Mouse (Mus musculus) heart, postnatal 0 days (tissue): ENCODE measurements around the gene Ogn. TPM values are rescaled to one million over a fixed set of nuclear protein-coding genes. Genes with fewer than 3 reads are reported as not detected.

Experiments used
- ATAC-seq: fragments of 200-750 bp; cut with Nextera tagmentation; 2 replicates; pipeline ENCODE4 v1.8.0; 2017; ENCODE audit warnings: low read depth, moderate number of reproducible peaks, moderate library complexity; ENCODE audit not compliant: insufficient read depth
- DNase-seq: peaks from one replicate; pipeline ENCODE4 v3.0.0-alpha.2; 2016; ENCODE audit warnings: low spot score
- H3K27ac ChIP-seq: fragments of 300-500 bp; sonication (generic); 2 replicates; pipeline ENCODE4 v1.5.1; 2014; ENCODE audit warnings: low read depth, mild to moderate bottlenecking
- H3K27me3 ChIP-seq: fragments of 300-500 bp; sonication (generic); 2 replicates; pipeline ENCODE4 v1.6.1; 2014; ENCODE audit warnings: low read length, mixed read lengths; ENCODE audit not compliant: control insufficient read depth, insufficient read depth
- H3K36me3 ChIP-seq: fragments of 300-500 bp; sonication (generic); replicated peaks from 2 replicates; pipeline ENCODE4 v1.6.1; 2014; ENCODE audit warnings: low read length, mixed read lengths; ENCODE audit not compliant: control insufficient read depth, insufficient read depth
- H3K4me1 ChIP-seq: fragments of 300-500 bp; sonication (generic); 2 replicates; pipeline ENCODE4 v1.6.1; 2014; ENCODE audit warnings: antibody characterized with exemption; ENCODE audit not compliant: control insufficient read depth, insufficient read depth
- H3K4me2 ChIP-seq: fragments of 300-500 bp; sonication (generic); 2 replicates; pipeline ENCODE4 v1.6.1; 2014; ENCODE audit warnings: low read depth, mild to moderate bottlenecking, low read length, moderate library complexity
- H3K4me3 ChIP-seq: fragments of 300-500 bp; sonication (generic); 2 replicates; pipeline ENCODE4 v1.5.1; 2014; ENCODE audit warnings: low read depth, low read length
- H3K9ac ChIP-seq: fragments of 300-500 bp; sonication (generic); replicated peaks from 2 replicates; pipeline ENCODE4 v1.6.1; 2014; ENCODE audit warnings: low read depth, low read length, mixed read lengths
- H3K9me3 ChIP-seq: fragments of 300-500 bp; sonication (generic); replicated peaks from 2 replicates; pipeline ENCODE4 v1.6.1; 2016; ENCODE audit warnings: low read length; ENCODE audit not compliant: control insufficient read depth
- CTCF ChIP-seq: IDR thresholded peaks from 2 replicates; pipeline ENCODE4 v1.5.1; 2016; ENCODE audit warnings: antibody characterized with exemption, control low read depth, low read depth
- EP300 ChIP-seq: IDR thresholded peaks from 2 replicates; pipeline ENCODE4 v1.6.1; 2016; ENCODE audit warnings: antibody characterized with exemption, low read depth
- WGBS: fragments of 180-500 bp; shearing (Covaris S2); extraction: QIAGEN DNeasy Blood & Tissue Kit; methylation state at CpG from one replicate; pipeline ENCODE4 v1.1.7; 2014; 5-methylcytosine and 5-hydroxymethylcytosine counted together
- polyA plus RNA-seq: library from polyadenylated mRNA; unstranded; fragments of >200 nt; fragmentation: Nextera tagmentation; extraction: Ambion mirVana; gene quantifications from 2 replicates; pipeline ENCODE4 v1.2.1, GENCODE M21; 2015
- total RNA-seq: library from RNA; depleted of rRNA; stranded (reverse); fragments of >200 nt; gene quantifications from 2 replicates; pipeline ENCODE4 v1.2.3, GENCODE M21; 2014; ENCODE audit warnings: low replicate concordance

Ogn gene
- total and polyA plus RNA-seq, 2 experiments from 2014 or later: 60.5 to 71.8 TPM

DNA sequence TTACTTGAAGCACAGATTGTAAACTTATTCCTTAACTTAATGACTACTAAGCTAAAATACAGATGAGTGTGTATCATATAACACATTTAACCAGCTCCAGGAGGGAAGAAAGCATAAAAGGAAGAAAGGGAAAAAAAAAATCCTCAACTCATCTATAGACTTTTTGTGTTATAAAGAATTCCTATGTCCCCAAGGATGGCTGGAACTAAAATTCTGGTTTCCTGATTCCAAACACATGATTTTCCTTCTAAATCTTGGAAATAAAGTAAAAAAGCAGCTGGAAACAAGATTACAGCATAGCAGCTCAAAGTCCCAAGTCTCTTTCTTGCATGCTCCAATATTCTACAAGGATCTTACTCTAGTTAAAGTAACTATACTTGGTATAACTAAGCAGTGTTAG is 4.2 kb upstream of the Ogn start:
- Histone ChIP-seq H3K4me1 (no peaks in the 10 kb centered on the region), H3K27ac (no peak overlapping the region), H3K4me3 (no peak overlapping the region), H3K9me3 (no peaks in the 10 kb centered on the region), H3K36me3 (no peaks in the 10 kb centered on the region), H3K4me2 (no peak overlapping the region), H3K27me3 (no peaks in the 10 kb centered on the region), H3K9ac (no peak overlapping the region)
- DNase-seq (no peak), ATAC-seq (no peak)
- TF ChIP-seq EP300: no peak
- TF ChIP-seq CTCF: no peak

DNA sequence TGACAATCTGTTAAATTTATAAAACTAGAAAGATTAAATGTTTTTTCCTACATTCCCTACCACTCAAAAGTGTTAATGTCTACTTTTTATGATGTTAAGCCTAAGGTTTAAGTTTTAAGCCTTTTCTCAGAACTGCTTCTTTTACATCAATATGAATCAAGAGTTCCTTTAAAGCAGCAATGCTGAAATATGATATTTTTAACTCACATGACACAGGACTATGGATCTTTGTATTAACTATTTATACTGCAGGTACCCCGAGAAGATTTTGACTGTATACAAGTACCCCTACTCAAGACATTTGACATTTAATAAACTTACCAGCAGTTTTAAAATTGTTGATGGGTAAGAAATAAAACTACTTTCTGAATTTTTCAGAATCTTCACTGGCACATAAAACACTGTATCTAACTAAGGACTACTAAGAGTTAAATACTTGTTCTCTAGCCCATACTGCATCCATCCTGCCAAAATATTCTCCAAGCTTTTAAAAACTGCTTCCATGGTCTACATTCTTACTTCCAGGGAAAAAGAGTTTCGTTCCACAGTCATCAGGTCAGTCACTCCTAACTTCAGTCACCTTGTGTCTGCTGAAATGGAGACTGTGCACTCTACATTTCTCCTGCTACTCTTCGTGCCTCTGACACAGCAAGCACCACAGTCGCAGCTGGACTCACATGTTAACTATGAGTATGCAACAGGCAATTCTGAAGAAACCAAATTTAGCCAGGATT is 910 bp downstream of the Ogn start:
- Histone ChIP-seq H3K27me3 (no peaks in the 10 kb centered on the region), H3K4me3 (peak overlapping the region; percentile 20), H3K36me3 (no peaks in the 10 kb centered on the region; the same call in 1 of the 2 replicates), H3K9ac (no peak overlapping the region; the same call in 1 of the 2 replicates), H3K4me1 (peaks cover 5% of the 10 kb centered on the region; the same call in 1 of the 2 replicates), H3K4me2 (peak overlapping the region; percentile 47), H3K9me3 (no peaks in the 10 kb centered on the region), H3K27ac (0 out of 2 replicates have a peak overlapping the region, but pooled peaks have one; percentile 46)
- WGBS: 37% methylated on average over 4 of the region's 4 CpGs
- DNase-seq (no peak), ATAC-seq (no peak)
- no peak for TF ChIP-seq EP300

GRCm38 (mm10) chr13:49617021-49617420 is 9.2 kb downstream of the Ogn start:
- no peak overlapping the region for H3K4me3 ChIP-seq
- no peaks in the 10 kb centered on the region for H3K4me1 ChIP-seq
- 82% methylated on average over 3 of the region's 3 CpGs for WGBS
- no peak for DNase-seq
- no peak for ATAC-seq
- TF ChIP-seq EP300: no peak
- TF ChIP-seq CTCF: no peak
- no peak overlapping the region for H3K27ac ChIP-seq
- no peak overlapping the region for H3K9ac ChIP-seq
- H3K36me3 ChIP-seq: peaks cover 11% of the 10 kb centered on the region; the same call in 1 of the 2 replicates
- no peaks in the 10 kb centered on the region for H3K27me3 ChIP-seq
- H3K4me2 ChIP-seq: no peak overlapping the region
- H3K9me3 ChIP-seq: no peaks in the 10 kb centered on the region

- no peak for DNase-seq
- no peak for ATAC-seq
- H3K4me1 ChIP-seq: no peaks in the 10 kb centered on the region
- H3K27ac ChIP-seq: no peak overlapping the region
- H3K4me3 ChIP-seq: no peak overlapping the region
- no peak for TF ChIP-seq EP300
- no peak for TF ChIP-seq CTCF
- H3K4me2 ChIP-seq: no peak overlapping the region
- H3K36me3 ChIP-seq: peaks cover 11% of the 10 kb centered on the region; the same call in 1 of the 2 replicates
- H3K9ac ChIP-seq: no peak overlapping the region
- no peaks in the 10 kb centered on the region for H3K9me3 ChIP-seq
- H3K27me3 ChIP-seq: no peaks in the 10 kb centered on the region
Observed at GRCm38 (mm10) chr13:49618365-49618764, 10.5 kb downstream of the Ogn start.

DNA sequence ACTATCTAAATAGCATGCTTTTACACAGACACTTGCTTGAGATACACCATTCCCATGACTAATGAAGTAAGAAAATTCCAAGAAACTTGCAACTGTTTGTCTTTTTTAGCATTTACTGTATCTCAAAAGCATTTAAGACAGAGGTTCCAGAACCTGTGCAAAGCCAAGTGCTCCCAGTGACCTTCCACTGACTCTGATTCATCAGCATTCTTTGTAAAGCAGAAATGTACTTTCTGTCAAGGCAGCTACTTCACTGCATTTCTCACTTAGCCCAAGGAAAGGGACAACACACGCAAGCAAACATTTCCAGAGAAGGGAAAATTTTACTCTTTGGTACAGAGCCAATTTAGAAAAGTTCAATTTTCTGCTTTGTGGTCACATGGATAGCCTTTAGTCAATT is 15.4 kb downstream of the Ogn start:
- no peak for ATAC-seq

DNA sequence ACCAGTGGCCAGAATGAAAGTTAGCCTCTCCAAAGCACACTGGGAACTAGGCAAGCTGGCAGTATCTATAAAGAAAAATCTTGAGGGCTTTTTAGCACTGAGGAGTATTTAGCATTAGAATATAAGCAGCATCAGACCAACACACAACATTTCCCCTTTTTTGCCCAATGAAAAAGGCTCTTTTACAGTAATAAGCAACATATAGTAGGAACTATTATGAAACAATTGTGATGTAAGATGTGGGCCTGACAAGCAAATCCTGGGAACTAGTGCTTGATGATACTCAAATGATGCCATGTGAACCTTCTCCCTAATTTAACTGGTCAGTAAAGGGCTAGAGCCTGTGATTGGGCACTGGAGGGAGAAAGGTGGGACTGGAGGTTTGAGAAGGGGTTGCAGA is 20.3 kb downstream of the Ogn start:
- ATAC-seq (no peak), DNase-seq (no peak)
- Histone ChIP-seq H3K27me3 (no peaks in the 10 kb centered on the region), H3K36me3 (0 out of 2 replicates have a peak, but pooled peaks cover 3% of the 10 kb centered on the region), H3K4me2 (no peak overlapping the region), H3K27ac (no peak overlapping the region), H3K4me1 (no peaks in the 10 kb centered on the region), H3K9ac (no peak overlapping the region), H3K9me3 (no peaks in the 10 kb centered on the region), H3K4me3 (no peak overlapping the region)
- TF ChIP-seq EP300 (no peak), CTCF (no peak)

More for the DNA sequence above, 15.4 kb downstream of the Ogn start:
- Histone ChIP-seq H3K27me3 (no peaks in the 10 kb centered on the region), H3K9me3 (no peaks in the 10 kb centered on the region), H3K9ac (no peak overlapping the region), H3K27ac (no peak overlapping the region), H3K4me2 (no peak overlapping the region), H3K4me1 (no peaks in the 10 kb centered on the region), H3K36me3 (0 out of 2 replicates have a peak, but pooled peaks cover 9% of the 10 kb centered on the region), H3K4me3 (no peak overlapping the region)
- TF ChIP-seq CTCF (no peak), EP300 (no peak)
- DNase-seq: no peak
- 73% methylated on average over 1 of the region's 1 CpGs for WGBS
